Mouse (Mus musculus) urinary bladder, postnatal 10 days (tissue): ENCODE results near the gene Lrrc34.

Experiments used
- DNase-seq: peaks from one replicate; pipeline ENCODE4 v3.0.0; 2022; ENCODE audit warnings: low spot score

Lrrc34 gene

DNA sequence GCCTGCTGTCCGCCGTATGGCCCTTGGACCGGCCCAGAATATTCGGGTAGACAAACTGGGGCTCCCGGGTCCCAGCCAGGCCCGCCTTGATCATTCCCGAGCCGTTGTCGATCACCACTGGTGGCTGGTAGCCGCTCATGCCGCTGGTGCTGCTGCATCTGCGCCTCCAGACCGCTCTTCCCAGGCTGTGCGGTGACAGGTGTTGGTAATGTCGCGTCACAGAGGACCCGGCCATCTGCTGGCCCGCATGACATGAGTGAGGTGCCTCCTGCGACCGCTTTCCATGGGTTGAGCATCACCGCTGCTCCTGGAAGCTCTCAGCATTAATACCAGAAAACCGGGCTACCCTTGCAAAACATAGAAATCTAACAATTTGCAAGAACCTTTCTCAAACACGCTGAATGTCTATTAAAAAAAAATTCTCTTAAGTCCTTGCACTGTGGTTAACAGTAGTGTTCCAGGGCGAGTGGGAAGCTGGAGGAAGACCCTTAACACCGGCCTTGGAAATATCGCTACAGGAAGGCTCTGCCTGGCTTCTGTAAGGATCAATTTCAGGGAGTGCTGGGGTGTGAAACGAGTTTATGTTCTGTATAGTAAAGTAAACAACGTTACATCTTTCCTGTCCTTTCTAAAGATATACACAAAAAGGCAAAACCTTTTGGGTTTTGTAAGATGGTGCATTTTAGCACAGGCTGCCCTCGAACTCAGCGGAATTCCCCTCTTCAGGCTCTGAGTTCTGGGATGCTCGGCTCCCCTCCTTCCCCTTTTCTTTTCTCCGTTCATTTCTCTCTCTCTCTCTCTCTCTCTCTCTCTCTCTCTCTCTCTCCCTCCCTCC is 47.7 kb downstream of the Lrrc34 start, which contains the start of gene Actrt3:
Gene Actrt3 (minus strand): TSS at position 229 of the 835 bp plus-strand sequence.
- no peak for DNase-seq

DNA sequence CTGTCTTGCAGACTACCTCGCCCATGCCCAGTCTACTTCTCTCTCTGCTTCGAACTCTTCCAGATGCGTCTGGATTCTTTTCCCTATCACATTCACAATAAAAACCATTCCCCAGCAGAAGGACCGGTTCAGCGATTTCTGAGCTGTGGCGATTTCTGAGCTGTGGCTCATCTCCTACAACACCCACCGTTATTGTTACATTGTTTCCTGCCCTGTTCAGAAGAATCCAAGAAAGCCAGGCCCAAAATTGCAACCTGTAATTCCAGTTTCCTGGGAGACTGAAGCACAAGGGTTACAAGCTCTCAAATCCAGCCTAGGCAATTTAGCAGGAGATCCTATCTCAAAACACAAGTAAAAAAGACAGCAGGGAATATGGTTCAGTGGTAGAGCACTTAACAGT is 50.4 kb downstream of the Lrrc34 start:
- DNase-seq = no peak

DNA sequence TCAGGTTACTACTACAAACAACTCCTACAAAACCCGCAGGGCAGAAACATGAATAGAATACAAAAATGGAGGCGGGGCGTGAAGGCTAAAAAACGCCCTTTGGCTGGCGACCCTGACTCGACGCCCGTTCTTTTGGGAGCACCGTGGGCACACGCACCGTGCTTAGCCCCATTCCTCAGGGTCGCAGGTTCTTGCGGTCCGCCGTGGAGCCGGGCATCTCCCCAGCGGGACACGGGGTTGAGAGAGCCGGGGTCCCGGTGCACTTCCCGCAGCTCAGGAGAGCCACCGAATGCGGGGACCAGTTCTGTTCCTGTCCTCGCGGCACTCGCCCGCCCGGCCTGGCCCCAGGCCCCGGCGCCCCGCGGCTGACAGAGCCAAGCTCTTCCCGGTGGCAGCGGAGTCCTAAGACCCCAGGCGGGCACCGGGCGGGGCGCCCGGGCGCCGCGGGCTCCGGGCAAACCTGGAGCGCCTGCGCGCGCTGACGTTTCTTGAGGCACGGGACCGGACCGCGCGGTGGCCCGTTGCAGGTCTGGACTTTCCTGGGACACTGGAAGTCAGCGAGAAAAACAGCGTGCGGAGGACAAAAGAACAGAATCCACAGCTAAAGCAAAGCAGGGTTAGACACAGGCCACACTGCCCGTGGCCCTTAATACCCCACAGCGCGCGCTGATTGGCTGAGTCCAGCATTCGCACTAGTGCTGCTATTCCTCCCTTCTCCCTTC is 52.4 kb downstream of the Lrrc34 start:
- DNase-seq = no peak

DNA sequence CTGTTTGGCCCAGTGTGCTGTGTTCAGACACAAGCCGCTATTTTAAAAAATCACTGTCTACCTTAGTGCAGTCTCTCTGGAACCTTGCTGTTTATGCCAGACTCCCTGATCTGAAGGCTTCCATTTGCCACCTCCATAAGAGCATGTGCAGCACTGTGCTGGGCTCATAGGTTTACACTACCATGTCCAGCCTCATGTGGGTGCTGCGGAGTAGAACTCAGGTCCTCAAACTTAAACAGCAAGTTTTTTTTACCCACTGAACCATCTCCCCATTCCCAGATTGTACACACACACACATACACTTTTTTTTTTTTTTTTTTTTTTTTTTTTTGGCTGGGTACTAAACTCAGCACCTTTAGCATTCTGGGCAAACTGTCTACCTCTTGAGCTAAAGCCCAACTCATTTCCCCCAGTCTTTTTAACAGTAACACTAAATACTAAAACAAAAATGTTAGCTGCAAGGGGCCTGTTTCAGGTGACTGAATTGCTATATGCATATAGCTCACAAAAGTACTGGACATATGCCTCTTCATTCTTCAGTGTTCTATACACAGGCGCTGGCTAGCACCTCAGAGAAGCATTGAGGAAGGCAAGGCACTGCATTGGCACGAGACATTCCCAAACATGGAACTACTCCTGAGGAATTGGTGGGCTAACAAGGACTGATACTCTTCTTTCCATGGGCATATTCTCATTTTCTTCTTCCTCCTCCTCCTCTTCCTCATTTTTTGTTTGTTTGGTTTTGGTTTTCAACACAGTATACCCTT is 53.8 kb downstream of the Lrrc34 start:
- DNase-seq = no peak

DNA sequence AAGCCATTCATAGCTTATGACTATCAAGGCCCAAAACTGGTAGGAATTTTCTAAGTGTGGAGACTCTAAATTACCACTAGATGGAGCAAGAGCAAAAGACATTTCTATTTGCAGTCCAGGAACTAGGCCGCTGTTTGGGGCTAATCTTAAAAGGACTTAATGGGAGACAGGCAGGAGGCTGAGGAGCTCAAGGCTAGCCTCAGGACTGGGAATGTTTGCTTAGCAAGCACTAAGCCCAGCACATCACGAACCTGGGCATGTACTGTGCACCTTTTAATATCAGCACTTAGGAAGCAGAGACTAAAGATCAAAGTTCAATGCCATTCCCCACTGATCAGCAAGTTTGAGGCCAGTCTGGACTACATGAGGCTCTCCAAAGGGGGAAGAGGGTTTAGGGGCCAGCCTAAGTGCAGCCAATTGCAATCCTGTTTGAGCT is 55.2 kb downstream of the Lrrc34 start:
- DNase-seq = no peak

DNA sequence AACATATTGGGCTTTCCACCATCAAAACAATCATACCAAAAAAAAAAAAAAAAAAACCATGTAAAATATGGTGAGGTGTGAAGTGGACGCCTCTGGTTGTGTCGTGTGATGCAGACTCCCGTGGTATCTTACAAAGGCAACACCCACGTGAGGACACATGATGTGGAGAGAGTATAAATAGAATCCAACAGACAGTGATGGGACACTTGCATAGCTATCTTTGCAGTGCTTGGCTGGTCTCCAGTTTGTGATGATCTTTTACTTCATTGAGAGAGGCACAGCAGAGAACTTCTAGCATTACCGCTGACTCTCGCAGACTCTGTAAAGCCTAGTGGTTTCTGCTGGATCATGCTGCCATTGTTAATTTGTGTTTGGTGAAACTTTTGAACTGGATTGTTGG is 58.8 kb downstream of the Lrrc34 start:
- no peak for DNase-seq
